Mouse (Mus musculus) kidney, embryonic 16.5 days (tissue): ENCODE results near the gene Stk10. TPM values are rescaled to one million over a fixed set of nuclear protein-coding genes. Genes with fewer than 3 reads are reported as not detected.

Source experiments
- ATAC-seq: fragments of 200-750 bp; cut with Nextera tagmentation; 2 replicates; pipeline ENCODE4 v1.8.0; 2017; ENCODE audit warnings: moderate TSS enrichment; ENCODE audit not compliant: low FRiP score, low TSS enrichment
- H3K27ac ChIP-seq: fragments of 300-500 bp; sonication (generic); 2 replicates; pipeline ENCODE4 v1.5.1; 2014; ENCODE audit warnings: low read length
- H3K27me3 ChIP-seq: fragments of 300-500 bp; sonication (generic); 2 replicates; pipeline ENCODE4 v1.6.1; 2014; ENCODE audit warnings: low read length, control low read depth, mixed read lengths; ENCODE audit not compliant: insufficient read depth
- H3K36me3 ChIP-seq: fragments of 300-500 bp; sonication (generic); 2 replicates; pipeline ENCODE4 v1.6.1; 2014; ENCODE audit warnings: low read length, control low read depth, mixed read lengths; ENCODE audit not compliant: insufficient read depth
- H3K4me1 ChIP-seq: fragments of 300-500 bp; sonication (generic); 2 replicates; pipeline ENCODE4 v1.6.1; 2014; ENCODE audit warnings: low read length, control low read depth, mixed read lengths; ENCODE audit not compliant: insufficient read depth
- H3K4me2 ChIP-seq: fragments of 300-500 bp; sonication (generic); replicated peaks from 2 replicates; pipeline ENCODE4 v1.6.1; 2014; ENCODE audit warnings: low read depth, low read length
- H3K4me3 ChIP-seq: fragments of 300-500 bp; sonication (generic); 2 replicates; pipeline ENCODE4 v1.5.1; 2014; ENCODE audit warnings: mild to moderate bottlenecking, low read length
- H3K9ac ChIP-seq: fragments of 300-500 bp; sonication (generic); replicated peaks from 2 replicates; pipeline ENCODE4 v1.6.1; 2014; ENCODE audit warnings: low read length
- H3K9me3 ChIP-seq: fragments of 300-500 bp; sonication (generic); 2 replicates; pipeline ENCODE4 v1.6.1; 2016; ENCODE audit warnings: low read length, control low read depth
- WGBS: fragments of 180-500 bp; shearing (Covaris S2); extraction: QIAGEN DNeasy Blood & Tissue Kit; methylation state at CpG from one replicate; pipeline ENCODE4 v1.1.7; 2014; 5-methylcytosine and 5-hydroxymethylcytosine counted together
- polyA plus RNA-seq: library from polyadenylated mRNA; unstranded; fragments of >200 nt; fragmentation: Nextera tagmentation; extraction: Ambion mirVana; gene quantifications from 2 replicates; pipeline ENCODE4 v1.2.1, GENCODE M21; 2015

Stk10 gene
- polyA plus RNA-seq, 1 experiment from 2014 or later, result 5.6 TPM

DNA sequence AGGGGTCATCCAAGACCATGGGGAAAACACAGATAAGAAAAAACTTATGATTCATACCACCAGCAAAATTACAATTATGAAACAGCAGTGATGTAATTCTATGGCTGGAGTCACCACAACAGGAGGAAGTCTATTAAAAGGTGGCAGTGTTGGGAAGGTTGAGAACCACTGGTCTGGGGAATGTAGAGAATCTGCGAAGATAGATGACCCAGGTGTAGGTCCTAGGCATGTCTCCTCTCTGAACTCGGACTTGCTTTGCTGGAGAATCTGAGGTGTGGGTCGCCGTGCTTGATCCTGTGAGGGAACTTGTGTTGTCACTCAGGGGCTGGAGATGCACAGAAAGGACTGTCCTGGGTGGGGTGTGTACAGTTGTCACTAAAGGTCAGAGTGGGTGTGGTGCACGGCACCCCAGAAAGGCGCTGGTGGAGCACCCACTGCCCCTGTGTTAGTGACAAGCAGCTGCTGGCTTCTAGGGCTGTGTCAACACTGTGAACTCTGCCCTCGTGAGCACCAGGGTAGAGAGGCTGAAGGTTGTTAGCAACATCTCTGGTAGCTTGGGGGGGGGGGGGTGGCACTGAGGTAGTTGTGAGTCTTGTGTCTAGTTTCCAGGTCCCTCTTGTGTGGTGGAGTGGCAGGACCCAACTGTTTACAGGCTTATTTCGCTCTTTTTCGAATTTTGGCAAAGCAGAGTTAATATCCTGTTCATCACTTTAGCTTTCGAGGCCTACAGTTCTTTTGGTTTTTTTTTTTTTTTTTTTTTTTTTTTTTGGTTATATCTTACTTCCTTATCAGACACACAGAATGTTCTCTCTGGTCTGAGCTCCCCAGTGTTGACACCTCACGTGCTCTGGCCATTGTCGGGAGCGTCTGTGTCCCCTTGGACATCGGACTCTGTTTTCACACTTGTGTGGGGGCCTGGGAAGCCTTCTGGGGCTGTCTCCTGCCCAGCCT lies 21.3 kb downstream of the Stk10 start:
- Histone ChIP-seq H3K36me3 (0 out of 2 replicates have a peak, but pooled peaks cover 3% of the 10 kb centered on the region), H3K4me1 (peaks cover 29% of the 10 kb centered on the region), H3K9ac (no peak overlapping the region), H3K4me3 (no peak overlapping the region), H3K9me3 (no peaks in the 10 kb centered on the region), H3K27ac (no peak overlapping the region), H3K27me3 (no peaks in the 10 kb centered on the region), H3K4me2 (no peak overlapping the region)
- WGBS, result 77% methylated on average over 14 of the region's 14 CpGs
- ATAC-seq, result no peak

- H3K4me2 ChIP-seq, result no peak overlapping the region
- no peaks in the 10 kb centered on the region for H3K27me3 ChIP-seq
- H3K4me3 ChIP-seq, result no peak overlapping the region
- no peak overlapping the region for H3K27ac ChIP-seq
- H3K9me3 ChIP-seq, result no peaks in the 10 kb centered on the region
- H3K9ac ChIP-seq, result no peak overlapping the region
- H3K4me1 ChIP-seq, result peaks cover 27% of the 10 kb centered on the region
- WGBS, result 90% methylated on average over 12 of the region's 12 CpGs
- 0 out of 2 replicates have a peak, but pooled peaks cover 3% of the 10 kb centered on the region for H3K36me3 ChIP-seq
- no peak for ATAC-seq
These were observed 22.1 kb downstream of the Stk10 start for GRCm38 (mm10) chr11:32555103-32555689.

DNA sequence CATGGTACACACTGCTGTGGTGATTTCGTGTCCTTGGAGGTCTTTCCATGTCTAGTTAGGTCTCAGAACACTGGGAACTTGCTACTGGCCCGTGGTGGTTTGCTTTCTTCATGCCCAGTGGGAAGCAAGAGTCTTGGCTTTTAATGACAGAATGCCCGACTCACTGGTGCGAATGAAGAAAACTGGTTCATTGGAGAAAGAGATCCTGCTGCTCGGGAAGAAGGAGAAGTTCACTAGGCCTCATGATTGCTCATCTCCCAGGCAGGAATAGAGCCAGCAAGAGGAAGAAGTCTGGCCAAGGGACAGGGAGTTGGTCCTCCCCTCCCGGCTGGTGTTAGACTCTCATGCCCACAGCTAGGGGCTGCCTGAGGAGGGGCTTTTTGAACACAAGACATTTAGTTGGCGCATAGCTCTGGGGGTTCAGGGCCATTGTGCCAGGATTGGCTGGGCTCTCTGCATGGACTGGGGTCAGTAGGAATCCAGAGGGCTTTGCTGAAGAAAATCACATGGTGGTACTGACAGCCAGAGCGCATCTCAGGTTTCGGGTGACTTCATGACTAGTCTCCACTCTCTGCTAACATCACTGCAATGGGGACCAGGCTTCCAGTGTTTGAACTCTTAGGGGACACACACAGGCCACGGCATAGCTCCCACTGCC lies 23.4 kb downstream of the Stk10 start:
- Histone ChIP-seq H3K27ac (no peak overlapping the region), H3K36me3 (0 out of 2 replicates have a peak, but pooled peaks cover 3% of the 10 kb centered on the region), H3K4me2 (no peak overlapping the region), H3K9ac (no peak overlapping the region), H3K9me3 (no peaks in the 10 kb centered on the region), H3K4me3 (no peak overlapping the region), H3K4me1 (peaks cover 23% of the 10 kb centered on the region), H3K27me3 (no peaks in the 10 kb centered on the region)
- WGBS, result 74% methylated on average over 10 of the region's 10 CpGs
- ATAC-seq, result no peak

DNA sequence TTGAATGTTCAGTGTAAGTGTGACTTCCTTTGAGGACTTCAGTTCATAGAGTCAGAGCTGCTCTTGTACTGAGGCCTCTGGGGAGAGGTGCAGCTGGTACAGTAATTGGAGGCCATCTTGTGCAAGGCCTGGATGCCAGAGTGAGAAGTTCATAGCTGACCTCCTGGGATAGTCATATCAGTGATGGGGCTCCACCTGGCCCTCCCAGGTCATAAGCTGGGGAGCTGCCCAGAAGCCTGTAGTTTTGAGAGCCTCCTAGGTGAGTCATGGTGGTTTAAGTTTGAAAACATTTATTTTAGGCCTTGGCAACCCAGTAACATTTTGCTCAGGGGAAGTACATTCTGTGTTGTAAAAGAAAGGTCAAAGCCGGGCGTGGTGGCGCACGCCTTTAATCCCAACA lies 24.9 kb downstream of the Stk10 start:
- Histone ChIP-seq H3K9ac (no peak overlapping the region), H3K4me1 (peaks cover 15% of the 10 kb centered on the region), H3K27ac (no peak overlapping the region), H3K36me3 (0 out of 2 replicates have a peak, but pooled peaks cover 3% of the 10 kb centered on the region), H3K9me3 (no peaks in the 10 kb centered on the region), H3K27me3 (no peaks in the 10 kb centered on the region), H3K4me3 (no peak overlapping the region), H3K4me2 (no peak overlapping the region)
- ATAC-seq, result no peak
- WGBS, result 95% methylated on average over 4 of the region's 4 CpGs

DNA sequence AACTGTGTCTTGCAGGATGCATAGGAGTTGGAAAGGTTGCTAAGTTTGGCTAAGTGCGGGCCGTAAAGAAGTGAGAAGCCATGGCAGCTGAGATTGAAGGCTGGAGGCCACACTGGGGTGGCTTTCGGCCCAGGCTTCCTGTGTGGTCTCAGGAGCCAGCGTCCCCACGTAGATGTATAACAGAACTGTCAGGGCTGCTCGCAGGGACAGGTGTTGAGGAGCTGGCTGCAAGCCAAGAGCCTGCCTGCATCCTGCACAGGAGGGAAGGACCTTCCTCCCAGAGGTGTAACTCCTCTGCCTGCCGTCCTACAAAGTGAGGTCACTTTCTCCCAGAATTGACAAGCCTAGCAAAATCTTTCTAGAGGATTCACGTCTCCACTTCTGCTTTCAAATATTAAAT lies 25.6 kb downstream of the Stk10 start:
- H3K4me1 ChIP-seq, result peaks cover 8% of the 10 kb centered on the region
- H3K36me3 ChIP-seq, result 0 out of 2 replicates have a peak, but pooled peaks cover 3% of the 10 kb centered on the region
- H3K27ac ChIP-seq, result no peak overlapping the region
- peak; percentile 35; the same call in 1 of the 2 replicates for ATAC-seq
- no peak overlapping the region for H3K4me2 ChIP-seq
- no peaks in the 10 kb centered on the region for H3K27me3 ChIP-seq
- WGBS, result 28% methylated on average over 8 of the region's 8 CpGs
- no peak overlapping the region for H3K4me3 ChIP-seq
- H3K9ac ChIP-seq, result no peak overlapping the region
- H3K9me3 ChIP-seq, result no peaks in the 10 kb centered on the region

DNA sequence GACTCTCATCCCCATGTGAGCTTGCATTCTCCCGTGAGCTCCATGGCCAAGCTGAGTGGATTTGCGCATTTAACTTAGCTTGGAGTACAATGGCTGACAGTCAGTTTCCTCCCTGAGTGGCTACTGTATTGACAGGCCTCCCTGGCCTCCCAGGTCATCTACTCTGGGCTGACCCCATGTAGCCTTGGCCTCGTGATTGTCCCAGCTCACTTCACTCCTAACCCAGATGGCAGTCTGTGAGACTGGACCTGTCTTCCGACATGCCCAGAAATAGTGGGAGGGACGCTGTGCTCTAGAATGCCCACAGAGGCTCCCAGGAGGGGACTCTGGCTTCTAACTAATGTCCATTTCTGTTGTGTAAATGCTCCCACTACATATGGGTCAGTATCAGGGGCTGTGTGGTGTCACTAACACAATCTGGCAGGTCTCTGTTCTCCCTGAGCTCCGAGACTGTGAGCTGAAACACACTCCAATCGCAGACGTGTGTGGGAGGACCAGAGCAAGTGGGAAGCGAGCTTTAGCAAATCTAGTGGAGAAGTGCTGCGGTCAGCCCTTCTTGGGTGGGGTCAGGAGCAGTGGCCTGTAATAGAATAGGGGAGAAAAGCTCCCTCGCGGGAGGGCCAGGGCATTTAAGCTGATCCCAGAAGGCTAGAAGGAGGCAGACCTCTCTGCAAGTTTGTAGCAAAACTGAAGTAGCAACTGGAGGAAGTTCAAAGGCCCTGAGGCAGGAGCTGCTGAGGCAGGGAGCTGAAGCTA lies 27.1 kb downstream of the Stk10 start:
- ATAC-seq, result no peak
- Histone ChIP-seq H3K4me2 (no peak overlapping the region), H3K27me3 (no peaks in the 10 kb centered on the region), H3K36me3 (0 out of 2 replicates have a peak, but pooled peaks cover 3% of the 10 kb centered on the region), H3K4me3 (no peak overlapping the region), H3K9me3 (no peaks in the 10 kb centered on the region), H3K9ac (no peak overlapping the region), H3K4me1 (peaks cover 11% of the 10 kb centered on the region), H3K27ac (no peak overlapping the region)
- WGBS, result 67% methylated on average over 12 of the region's 12 CpGs

DNA sequence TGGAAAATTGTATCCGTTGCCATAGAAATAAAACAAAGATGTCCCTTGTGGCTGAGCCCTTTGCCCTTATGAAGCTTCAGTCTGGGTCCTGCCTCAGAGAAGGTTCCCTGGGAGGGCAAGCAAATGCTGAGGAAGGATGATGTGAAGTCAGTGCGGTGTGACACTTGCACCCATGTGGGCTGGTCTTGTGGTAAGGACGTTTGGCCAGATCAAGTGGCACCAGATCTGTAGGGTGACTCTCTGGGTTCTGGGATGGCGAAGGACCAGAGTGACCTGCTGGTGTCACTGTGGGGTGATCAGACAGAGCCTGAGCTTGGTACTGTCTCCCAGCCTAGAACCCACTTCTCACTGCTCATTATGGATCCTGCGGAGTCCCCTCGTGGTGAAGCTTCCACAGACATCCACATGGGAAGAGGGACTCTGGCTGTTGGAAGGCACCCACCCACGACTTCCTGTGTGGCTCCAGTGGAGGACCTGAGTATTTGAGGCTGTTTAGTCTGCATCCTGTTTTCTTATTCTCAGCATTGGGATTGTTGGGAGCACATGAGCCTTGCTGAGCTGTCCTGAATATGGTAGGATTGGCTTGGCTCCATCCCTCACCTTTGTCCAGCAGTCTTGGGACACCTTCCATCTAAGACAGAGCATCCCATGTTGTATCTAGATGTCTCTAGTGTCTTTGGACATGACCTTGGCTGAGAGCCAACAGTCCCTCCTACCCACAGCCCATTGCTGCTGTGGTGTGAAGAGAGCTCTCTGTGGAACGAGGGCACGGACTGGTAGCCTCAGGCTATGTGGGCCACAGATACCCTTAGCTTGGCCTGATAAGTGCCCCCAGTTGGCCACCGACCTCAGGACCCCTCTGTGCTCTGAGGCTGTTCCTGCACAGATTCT lies 28.6 kb downstream of the Stk10 start:
- Histone ChIP-seq H3K4me1 (peaks cover 17% of the 10 kb centered on the region), H3K36me3 (0 out of 2 replicates have a peak, but pooled peaks cover 3% of the 10 kb centered on the region), H3K9ac (no peak overlapping the region), H3K9me3 (no peaks in the 10 kb centered on the region), H3K27ac (no peak overlapping the region), H3K27me3 (no peaks in the 10 kb centered on the region), H3K4me2 (no peak overlapping the region), H3K4me3 (no peak overlapping the region)
- no peak for ATAC-seq
- 76% methylated on average over 10 of the region's 10 CpGs for WGBS

DNA sequence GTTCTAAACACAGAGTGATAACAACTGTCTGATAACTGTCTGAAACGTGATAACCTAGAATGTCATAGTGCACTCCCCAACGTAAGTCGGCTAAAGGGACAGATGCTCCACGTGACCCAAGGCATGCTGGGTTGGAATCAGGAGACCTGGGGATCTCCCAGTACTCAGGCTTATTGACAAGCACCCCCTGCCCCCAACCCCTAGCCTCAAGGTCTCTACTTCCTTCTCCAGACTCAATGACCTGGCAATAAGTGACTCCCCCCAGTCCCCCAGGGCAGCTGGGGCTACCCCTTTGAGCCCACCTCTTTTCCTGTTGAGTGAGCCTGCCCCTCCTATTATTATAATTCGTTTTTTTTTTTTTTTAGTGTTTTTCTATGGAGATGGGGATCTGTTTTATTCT lies 29.6 kb downstream of the Stk10 start:
- H3K27me3 ChIP-seq, result no peaks in the 10 kb centered on the region
- 0 out of 2 replicates have a peak, but pooled peaks cover 3% of the 10 kb centered on the region for H3K36me3 ChIP-seq
- no peak overlapping the region for H3K4me3 ChIP-seq
- H3K9me3 ChIP-seq, result no peaks in the 10 kb centered on the region
- ATAC-seq, result no peak
- H3K4me2 ChIP-seq, result no peak overlapping the region
- WGBS, result 65% methylated on average over 5 of the region's 5 CpGs
- no peak overlapping the region for H3K27ac ChIP-seq
- H3K4me1 ChIP-seq, result peaks cover 17% of the 10 kb centered on the region
- H3K9ac ChIP-seq, result no peak overlapping the region
